Mouse (Mus musculus) megakaryocyte, embryonic 14.5 days (primary cell): ENCODE results near the gene Syn1. TPM values are rescaled to one million over a fixed set of nuclear protein-coding genes. Genes with fewer than 3 reads are reported as not detected.

Experiments used
- H3K27me3 ChIP-seq: replicated peaks from 2 replicates; pipeline ENCODE3; 2012; ENCODE audit warnings: inconsistent platforms
- H3K36me3 ChIP-seq: replicated peaks from 2 replicates; pipeline ENCODE3; 2012; ENCODE audit warnings: low read length, inconsistent platforms, mixed read lengths
- H3K4me1 ChIP-seq: 2 replicates; pipeline ENCODE4 v1.6.1; 2012; ENCODE audit warnings: inconsistent platforms
- H3K4me3 ChIP-seq: replicated peaks from 2 replicates; pipeline ENCODE3; 2012; ENCODE audit warnings: moderate library complexity, mild to moderate bottlenecking, inconsistent platforms
- H3K9me3 ChIP-seq: 2 replicates; pipeline ENCODE4 v1.6.1; 2012; ENCODE audit warnings: inconsistent platforms
- FLI1 ChIP-seq: IDR thresholded peaks from 2 replicates; pipeline ENCODE4 v1.6.1; 2012; ENCODE audit warnings: low read length, inconsistent platforms, mixed read lengths
- GATA1 ChIP-seq: IDR thresholded peaks from 3 replicates; pipeline ENCODE4 v1.6.1; 2012; ENCODE audit warnings: mixed read lengths, low read length, inconsistent platforms, borderline replicate concordance
- polyA plus RNA-seq: library from polyadenylated mRNA; stranded (reverse); fragments of >175 nt; gene quantifications from 2 replicates; pipeline ENCODE4 v1.2.3, GENCODE M21; 2012; ENCODE audit warnings: low replicate concordance; ENCODE audit not compliant: insufficient read depth

Gene Syn1
- 1.8 and 4.0 TPM in 2 replicates for polyA plus RNA-seq

DNA sequence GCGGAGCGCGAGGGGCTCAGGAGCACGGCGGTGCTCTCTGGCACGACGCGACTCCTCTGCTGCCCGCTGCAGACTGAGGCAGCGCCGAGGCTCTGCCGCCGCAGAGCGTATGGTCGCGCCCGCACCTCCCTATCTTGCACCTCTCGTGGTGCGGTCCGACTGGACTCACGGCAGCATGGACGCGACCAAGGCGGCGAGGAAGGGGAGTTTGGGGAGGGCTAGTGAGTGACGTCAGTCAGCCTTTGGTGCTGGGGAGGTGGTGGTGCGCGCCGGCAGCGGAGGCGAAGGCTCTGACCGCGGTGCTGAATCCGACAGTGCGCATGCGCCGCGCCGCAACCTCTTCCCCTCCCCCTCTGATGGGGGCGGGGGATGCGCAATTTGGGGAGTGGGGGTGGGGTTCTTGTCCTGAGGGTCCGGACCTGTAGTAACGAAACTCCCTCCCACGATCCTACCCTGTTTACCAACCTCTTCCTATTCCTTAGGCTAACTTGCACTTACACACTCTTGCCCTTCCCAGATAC is at the start of gene Syn1:
TSS of gene Syn1 (minus strand) at position 161 of the 521 bp plus-strand sequence.
- peak within 1 kb of the TSS; percentile 91 for H3K4me3 ChIP-seq
- H3K36me3 ChIP-seq: peaks cover 10% of the 10 kb centered on the region
- TF ChIP-seq FLI1 (no peak), GATA1 (no peak)
- H3K27me3 ChIP-seq: peaks cover 43% of the 10 kb centered on the region
- H3K4me1 ChIP-seq: peaks cover 13% of the 10 kb centered on the region
- H3K9me3 ChIP-seq: peaks cover 7% of the 10 kb centered on the region; the same call in 1 of the 2 replicates

DNA sequence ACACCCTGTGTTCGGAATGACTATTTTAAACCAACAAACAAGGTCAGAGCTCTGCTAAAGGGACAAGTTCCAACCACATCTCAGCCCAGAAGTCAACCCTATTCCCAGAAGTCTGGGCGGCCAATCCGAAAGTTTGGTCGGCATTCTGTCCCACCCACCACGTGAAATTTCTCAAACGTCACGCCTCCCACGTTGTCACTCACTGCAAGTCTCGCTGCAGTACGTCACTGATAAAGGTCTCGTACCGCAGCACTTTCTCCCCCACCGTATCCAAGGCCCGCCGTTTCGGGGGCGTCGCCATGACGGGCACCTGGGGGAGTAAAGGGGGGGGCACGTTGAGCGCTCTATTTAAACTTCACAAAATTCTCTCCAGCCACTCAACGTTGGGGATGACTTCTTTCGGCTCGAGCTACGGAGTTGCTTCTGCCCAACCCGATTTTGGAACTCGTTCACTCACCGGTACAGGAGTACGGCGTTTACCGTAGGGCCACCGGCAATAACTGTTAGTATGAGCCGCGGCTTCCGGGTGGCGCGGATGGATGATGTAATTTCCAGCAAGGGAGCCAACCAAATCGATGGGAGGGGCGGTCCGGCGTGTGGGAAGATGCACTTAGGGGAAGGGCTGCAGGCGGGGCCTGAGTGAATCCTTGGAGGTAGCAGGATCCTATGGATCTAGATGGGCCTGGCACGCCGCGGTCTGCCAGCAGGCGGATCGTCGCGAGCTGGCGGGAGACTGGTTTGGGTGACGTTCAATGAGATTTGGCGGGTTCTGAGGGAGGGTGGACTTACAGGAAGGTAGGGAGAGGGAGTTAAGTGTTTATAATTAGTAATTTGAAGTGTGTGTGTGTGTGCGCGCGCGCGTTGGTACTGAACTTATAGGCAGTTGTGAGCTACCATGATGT is 40.9 kb upstream of the Syn1 start, which contains the start of gene Uxt:
TSS of gene Uxt (minus strand) at position 541 of the 902 bp plus-strand sequence.
- no peaks in the 10 kb centered on the region for H3K9me3 ChIP-seq
- peaks cover 35% of the 10 kb centered on the region for H3K36me3 ChIP-seq
- no peaks in the 10 kb centered on the region for H3K27me3 ChIP-seq
- H3K4me3 ChIP-seq: peak within 1 kb of the TSS; percentile 92
- peaks cover 3% of the 10 kb centered on the region; the same call in 1 of the 2 replicates for H3K4me1 ChIP-seq
- TF ChIP-seq FLI1 (no peak), GATA1 (no peak)

DNA sequence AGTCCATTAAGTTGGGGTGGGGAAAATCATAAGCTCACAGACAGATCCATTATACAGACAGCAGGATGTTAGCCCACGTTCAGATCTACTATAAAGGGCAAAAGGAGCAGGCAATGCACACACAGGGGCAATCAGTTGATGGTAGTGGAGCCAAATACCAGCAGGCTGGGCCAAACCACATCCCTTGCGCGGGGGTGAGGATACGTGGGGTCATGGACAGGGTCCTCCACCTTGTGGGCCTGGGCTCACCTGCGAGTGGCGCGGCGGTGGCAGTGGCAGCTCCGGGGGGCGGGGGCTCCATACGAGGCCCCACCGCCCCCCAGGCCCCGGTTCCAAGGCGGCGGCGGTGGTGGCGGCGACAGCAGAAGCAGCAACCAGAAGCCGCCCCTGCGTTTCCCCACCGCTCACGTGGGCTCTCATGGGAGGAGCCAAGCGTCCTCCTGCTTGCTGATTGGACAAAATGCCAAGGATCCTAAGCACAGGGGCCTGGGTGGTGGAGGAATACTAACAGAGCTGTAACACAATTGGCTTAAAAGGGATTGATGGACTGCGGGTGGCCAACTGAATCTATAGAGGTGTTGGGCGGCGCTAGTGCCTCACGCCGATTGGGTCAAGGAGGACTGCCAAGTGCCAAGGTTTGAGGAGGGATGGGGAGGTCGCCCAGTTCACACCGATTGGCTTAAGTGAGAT is 29.5 kb upstream of the Syn1 start, which contains the start of gene Elk1:
TSS of gene Elk1 (minus strand) at position 418 of the 690 bp plus-strand sequence.
- peak within 1 kb of the TSS; percentile 96 for H3K4me3 ChIP-seq
- peaks cover 1% of the 10 kb centered on the region for H3K27me3 ChIP-seq
- peaks cover 26% of the 10 kb centered on the region for H3K36me3 ChIP-seq
- no peak for TF ChIP-seq GATA1
- no peak for TF ChIP-seq FLI1
- no peaks in the 10 kb centered on the region for H3K9me3 ChIP-seq
- H3K4me1 ChIP-seq: peaks cover 24% of the 10 kb centered on the region

DNA sequence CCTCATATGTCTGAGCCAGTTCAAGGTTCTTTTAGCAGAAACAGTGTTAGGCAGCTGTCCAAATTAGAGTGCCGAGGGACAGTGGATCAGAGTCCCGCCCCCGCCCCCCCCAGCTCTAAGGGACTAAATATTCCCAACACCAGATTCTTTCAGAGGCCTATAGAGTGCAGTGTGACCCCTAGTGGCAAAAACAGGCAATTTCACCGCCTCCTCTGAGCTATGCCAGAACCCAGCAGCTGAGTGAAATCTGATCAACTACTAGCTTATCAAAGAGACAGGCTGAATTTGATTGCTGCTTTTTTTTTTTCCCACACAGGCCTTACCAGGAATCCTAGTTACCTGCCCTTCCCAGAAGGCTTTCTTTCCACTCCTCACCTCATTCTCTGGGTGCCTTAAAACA is 25.3 kb upstream of the Syn1 start:
- Histone ChIP-seq H3K9me3 (no peaks in the 10 kb centered on the region), H3K27me3 (peaks cover 1% of the 10 kb centered on the region), H3K36me3 (peaks cover 13% of the 10 kb centered on the region), H3K4me3 (no peak overlapping the region), H3K4me1 (peaks cover 28% of the 10 kb centered on the region)
- TF ChIP-seq GATA1 (no peak), FLI1 (no peak)

DNA sequence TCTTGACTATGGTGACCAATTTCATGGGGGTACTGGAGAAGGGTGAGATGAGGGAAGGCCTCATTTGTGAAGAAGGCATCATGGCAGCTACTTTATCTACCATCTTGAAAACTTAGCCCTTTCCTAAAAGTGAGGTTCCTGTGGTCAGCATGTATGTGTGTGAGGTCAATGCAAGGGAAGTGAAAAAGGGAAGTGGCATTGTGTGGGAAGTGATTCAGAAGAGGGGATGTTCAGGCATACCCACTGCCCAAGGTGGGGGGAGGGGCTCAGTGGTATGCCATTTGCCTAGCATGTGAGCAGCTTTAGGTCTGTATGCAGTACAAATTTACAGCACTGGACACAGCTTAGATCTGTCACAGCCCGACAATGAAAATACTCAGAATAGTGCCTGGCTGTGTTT is 11.2 kb upstream of the Syn1 start:
- Histone ChIP-seq H3K4me3 (no peak overlapping the region), H3K36me3 (peaks cover 66% of the 10 kb centered on the region), H3K9me3 (no peaks in the 10 kb centered on the region), H3K4me1 (peaks cover 18% of the 10 kb centered on the region), H3K27me3 (peaks cover 24% of the 10 kb centered on the region)
- TF ChIP-seq FLI1 (no peak), GATA1 (no peak)

DNA sequence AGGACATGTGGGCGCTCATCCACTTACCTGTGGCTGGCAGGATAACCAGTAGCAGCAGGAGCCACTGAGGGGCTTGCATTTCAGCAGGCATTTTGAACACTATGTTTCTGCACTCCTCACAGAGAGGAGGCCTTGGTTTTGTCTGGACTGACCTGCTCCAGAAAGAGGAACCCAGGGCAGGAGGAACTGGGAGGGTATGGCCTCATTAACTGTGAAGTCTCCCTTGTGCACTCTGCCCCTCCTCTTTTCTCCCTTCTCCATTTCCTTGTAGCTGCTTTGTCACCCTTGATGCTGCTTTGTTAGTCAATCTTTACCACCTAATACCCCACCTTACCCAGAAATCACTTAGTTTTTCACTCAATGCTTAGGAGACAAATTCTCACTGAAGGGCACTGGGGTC is 10.6 kb upstream of the Syn1 start, which contains the start of gene Cfp:
TSS of gene Cfp (minus strand) at position 192 of the 400 bp plus-strand sequence.
- H3K4me3 ChIP-seq: peak within 1 kb of the TSS; percentile 50
- no peak for TF ChIP-seq GATA1
- TF ChIP-seq FLI1: no peak
- no peaks in the 10 kb centered on the region for H3K9me3 ChIP-seq
- peaks cover 18% of the 10 kb centered on the region for H3K4me1 ChIP-seq
- H3K36me3 ChIP-seq: peaks cover 66% of the 10 kb centered on the region
- peaks cover 25% of the 10 kb centered on the region for H3K27me3 ChIP-seq

DNA sequence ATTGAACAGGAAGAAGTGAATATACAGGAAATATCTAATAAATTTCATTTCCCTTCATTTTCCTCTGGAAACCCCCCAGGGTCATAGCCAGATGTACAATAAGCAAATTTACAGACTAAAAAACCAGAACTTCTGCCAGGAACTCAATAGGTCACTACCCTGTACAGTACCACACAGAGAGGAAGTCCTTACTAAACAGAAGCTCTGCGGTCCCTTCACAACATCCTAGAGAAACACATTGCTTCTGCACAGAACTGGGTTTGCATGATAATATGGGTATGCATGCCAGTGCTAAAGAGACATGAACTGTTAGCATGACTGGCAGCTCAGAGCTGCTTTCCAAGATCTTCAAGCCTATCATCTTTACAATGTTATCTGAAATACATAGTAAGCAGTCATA is 9.1 kb upstream of the Syn1 start:
- no peak overlapping the region for H3K4me3 ChIP-seq

DNA sequence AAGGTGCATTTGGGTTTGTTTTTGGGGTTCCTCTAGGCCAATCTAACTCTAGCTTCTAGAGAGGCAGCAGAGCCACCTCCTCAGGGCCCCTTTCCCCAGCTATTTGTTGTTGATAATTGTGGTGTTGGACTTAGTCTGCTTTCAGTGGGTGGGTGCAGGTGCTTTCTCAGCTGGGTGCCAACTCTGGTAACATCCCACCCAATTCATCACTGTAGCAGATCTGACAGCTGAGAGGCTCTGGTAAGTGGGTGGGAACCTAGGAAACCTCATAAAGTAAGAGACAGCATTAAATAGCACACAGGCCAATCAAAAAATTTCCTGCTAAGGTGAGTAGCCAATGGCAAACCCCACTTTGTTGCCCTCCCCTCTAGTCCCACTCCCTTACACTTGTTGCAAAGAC is 4.2 kb upstream of the Syn1 start:
- no peak for TF ChIP-seq FLI1
- no peak for TF ChIP-seq GATA1
- Histone ChIP-seq H3K4me3 (no peak overlapping the region), H3K36me3 (peaks cover 45% of the 10 kb centered on the region), H3K27me3 (peaks cover 32% of the 10 kb centered on the region), H3K4me1 (peaks cover 13% of the 10 kb centered on the region), H3K9me3 (peaks cover 7% of the 10 kb centered on the region; the same call in 1 of the 2 replicates)

More for the DNA sequence above, 9.1 kb upstream of the Syn1 start:
- Histone ChIP-seq H3K9me3 (no peaks in the 10 kb centered on the region), H3K36me3 (peaks cover 64% of the 10 kb centered on the region), H3K27me3 (peaks cover 23% of the 10 kb centered on the region), H3K4me1 (peaks cover 18% of the 10 kb centered on the region)
- no peak for TF ChIP-seq GATA1
- TF ChIP-seq FLI1: no peak

DNA sequence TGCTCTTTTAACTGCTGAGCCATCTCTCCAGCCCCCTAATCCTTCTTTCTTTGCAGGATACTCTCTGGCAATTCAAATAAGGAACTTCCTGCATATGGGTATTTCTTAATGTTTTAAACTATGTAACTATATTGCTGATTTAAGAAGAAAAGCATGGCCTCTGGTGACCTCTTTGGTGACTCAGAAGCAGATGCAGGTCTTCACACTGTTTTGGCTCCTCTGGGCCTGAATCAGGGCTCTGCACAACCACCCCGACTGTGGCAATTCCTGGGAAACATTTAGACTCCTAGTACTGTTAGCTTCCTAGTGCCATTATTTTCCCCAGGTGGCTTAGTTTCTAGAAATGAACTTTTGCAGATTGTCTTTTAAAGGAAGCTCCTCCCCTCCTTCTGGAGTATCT is 2.7 kb upstream of the Syn1 start:
- H3K36me3 ChIP-seq: peaks cover 36% of the 10 kb centered on the region
- H3K4me3 ChIP-seq: no peak overlapping the region
- H3K4me1 ChIP-seq: peaks cover 13% of the 10 kb centered on the region
- no peak for TF ChIP-seq FLI1
- TF ChIP-seq GATA1: no peak
- peaks cover 7% of the 10 kb centered on the region; the same call in 1 of the 2 replicates for H3K9me3 ChIP-seq
- H3K27me3 ChIP-seq: peaks cover 44% of the 10 kb centered on the region
